Mouse (Mus musculus): ENCODE data around the gene Lig3. TPM values are rescaled to one million over a fixed set of nuclear protein-coding genes. Genes with fewer than 3 reads are reported as not detected.
"Not testable (repeated sequence)": the region's sequence is repeated elsewhere in the genome, so short reads cannot be mapped to it uniquely, and the experiment has no call there.

Lig3 gene
- total RNA-seq, 2 experiments from 2014 or later, result 27.3 to 30.2 TPM

- intact Hi-C loops (cut with DNase I), result no loop called here
- DNase-seq (ENCODE audit: low spot score in 2 of 2), result no peak
Observed at GRCm38 (mm10) chr11:82820788-82821456, 40.0 kb downstream of the Lig3 start.

GRCm38 (mm10) chr11:82826818-82827217 lies 45.9 kb downstream of the Lig3 start:
- DNase-seq (ENCODE audit: low spot score in 2 of 2), result no peak
- intact Hi-C loops (cut with DNase I), result no loop called here

GRCm38 (mm10) chr11:82831008-82831893 lies 50.3 kb downstream of the Lig3 start:
- DNase-seq (ENCODE audit: low spot score in 2 of 2), result peak; percentile 19 to 31
- intact Hi-C loops (cut with DNase I), result no loop called here

GRCm38 (mm10) chr11:82832402-82832801 lies 51.5 kb downstream of the Lig3 start:
- intact Hi-C loops (cut with DNase I); DNase-seq (ENCODE audit: low spot score in 2 of 2): not testable (repeated sequence)

- no peak for DNase-seq (ENCODE audit: low spot score in 2 of 2)
- intact Hi-C loops (cut with DNase I), result no loop called here
Observed at GRCm38 (mm10) chr11:82833929-82834328, 53.0 kb downstream of the Lig3 start.

- intact Hi-C loops (cut with DNase I), result not testable (repeated sequence)
Observed at GRCm38 (mm10) chr11:82834359-82834758, 53.5 kb downstream of the Lig3 start.

GRCm38 (mm10) chr11:82835616-82836432 lies 54.9 kb downstream of the Lig3 start:
- DNase-seq (ENCODE audit: low spot score in 2 of 2), result no peak
- intact Hi-C loops (cut with DNase I), result no loop called here

More at GRCm38 (mm10) chr11:82834359-82834758, 53.5 kb downstream of the Lig3 start:
- not testable (repeated sequence) for DNase-seq (ENCODE audit: low spot score in 2 of 2)

- intact Hi-C loops (cut with DNase I), result no loop called here
Observed at GRCm38 (mm10) chr11:82837192-82837591, 56.3 kb downstream of the Lig3 start.

GRCm38 (mm10) chr11:82837848-82838247 lies 56.9 kb downstream of the Lig3 start:
- intact Hi-C loops (cut with DNase I), result no loop called here
- no peak for DNase-seq (ENCODE audit: low spot score in 2 of 2)

More at GRCm38 (mm10) chr11:82837192-82837591, 56.3 kb downstream of the Lig3 start:
- DNase-seq (ENCODE audit: low spot score in 2 of 2), result no peak

- intact Hi-C loops (cut with DNase I), result no loop called here
- DNase-seq (ENCODE audit: low spot score in 2 of 2), result no peak
Observed at GRCm38 (mm10) chr11:82838511-82838910, 57.6 kb downstream of the Lig3 start.

- no peak for DNase-seq (ENCODE audit: low spot score in 2 of 2)
- intact Hi-C loops (cut with DNase I), result no loop called here
Observed at GRCm38 (mm10) chr11:82844771-82845414, 64.0 kb downstream of the Lig3 start.

GRCm38 (mm10) chr11:82845415-82846078 lies 64.6 kb downstream of the Lig3 start:
- peak; percentile 40 for DNase-seq (ENCODE audit: low spot score in 2 of 2)
- intact Hi-C loops (cut with DNase I), result no loop called here

- intact Hi-C loops (cut with DNase I), result no loop called here
- no peak for DNase-seq (ENCODE audit: low spot score in 2 of 2)
Observed at GRCm38 (mm10) chr11:82846079-82846436, 65.2 kb downstream of the Lig3 start.

GRCm38 (mm10) chr11:82846938-82847337 lies 66.0 kb downstream of the Lig3 start:
- no peak for DNase-seq (ENCODE audit: low spot score in 2 of 2)
- intact Hi-C loops (cut with DNase I), result no loop called here

- intact Hi-C loops (cut with DNase I), result no loop called here
- no peak for DNase-seq (ENCODE audit: low spot score in 2 of 2)
Observed at GRCm38 (mm10) chr11:82847571-82848000, 66.7 kb downstream of the Lig3 start.

- intact Hi-C loops (cut with DNase I), result no loop called here
- no peak for DNase-seq (ENCODE audit: low spot score in 2 of 2)
Observed at GRCm38 (mm10) chr11:82850259-82850658, 69.4 kb downstream of the Lig3 start.

- intact Hi-C loops (cut with DNase I), result no loop called here
- DNase-seq (ENCODE audit: low spot score in 2 of 2), result no peak
Observed at GRCm38 (mm10) chr11:82852115-82852514, 71.2 kb downstream of the Lig3 start.

GRCm38 (mm10) chr11:82852540-82852939 lies 71.6 kb downstream of the Lig3 start:
- intact Hi-C loops (cut with DNase I), result no loop called here
- DNase-seq (ENCODE audit: low spot score in 2 of 2), result no peak

- DNase-seq (ENCODE audit: low spot score in 2 of 2), result no peak
- intact Hi-C loops (cut with DNase I), result no loop called here
Observed at GRCm38 (mm10) chr11:82852958-82853357, 72.0 kb downstream of the Lig3 start.
